ENCODE assay signal across 7 mouse cellular contexts in genomic region chr13:43530832-43531693, GRCm38 (mm10). TPM values are rescaled to one million over a fixed set of nuclear protein-coding genes. Genes with fewer than 3 reads are reported as not detected.
A peak's percentile ranks its signal among the peaks of the same experiment; 100 is the strongest.
DNase-seq lines count a peak whose midpoint lies in the region; ATAC-seq lines count a peak whose summit lies in the region.

No protein-coding gene starts in this region.

- no peaks in the 10 kb centered on the region for H3K36me3 ChIP-seq in embryonic facial prominence, embryonic 10.5 days (replicated peaks)
- no peaks in the 10 kb centered on the region for H3K36me3 ChIP-seq in intestine, embryonic 15.5 days

- H3K9me3 ChIP-seq in embryonic facial prominence, embryonic 10.5 days: peaks cover 5% of the 10 kb centered on the region; the same call in 1 of the 2 replicates
- no peaks in the 10 kb centered on the region for H3K9me3 ChIP-seq in intestine, embryonic 15.5 days

- no peak overlapping the region for H3K9ac ChIP-seq in intestine, embryonic 15.5 days

- H3K4me2 ChIP-seq in intestine, embryonic 15.5 days (replicated peaks): peak overlapping the region; percentile 4; the same call in 1 of the 2 replicates

- H3K4me1 ChIP-seq in embryonic facial prominence, embryonic 10.5 days: peaks cover 29% of the 10 kb centered on the region
- peaks cover 14% of the 10 kb centered on the region for H3K4me1 ChIP-seq in intestine, embryonic 15.5 days (replicated peaks)

- peak overlapping the region; percentile 77 for H3K27ac ChIP-seq in embryonic facial prominence, embryonic 10.5 days (replicated peaks)
- 0 out of 2 replicates have a peak overlapping the region, but pooled peaks have one; percentile 27 for H3K27ac ChIP-seq in intestine, embryonic 15.5 days

- peak overlapping the region; percentile 25 for H3K4me3 ChIP-seq in embryonic facial prominence, embryonic 10.5 days
- no peak overlapping the region for H3K4me3 ChIP-seq in intestine, embryonic 15.5 days (replicated peaks)

- no peaks in the 10 kb centered on the region for H3K27me3 ChIP-seq in embryonic facial prominence, embryonic 10.5 days (replicated peaks; ENCODE audit: low read depth, poor library complexity, severe bottlenecking)
- no peaks in the 10 kb centered on the region for H3K27me3 ChIP-seq in intestine, embryonic 15.5 days (replicated peaks)

- 21% methylated on average over 13 of the region's 13 CpGs for WGBS in embryonic facial prominence, embryonic 10.5 days
- 38% methylated on average over 13 of the region's 13 CpGs for WGBS in intestine, embryonic 15.5 days

- intact Hi-C loops in left cerebral cortex, postnatal 36 days (cut with DNase I): loop anchor here (5.0 kb wide), 1 partner anchor 49 kb away; the partner anchor contains the start of gene Ranbp9

- peak; percentile 54 for DNase-seq in WW6 (ENCODE audit: low read depth, low spot score)
- peak; percentile 76 for DNase-seq in embryonic facial prominence, embryonic 10.5 days (ENCODE audit: low spot score)
- peak; percentile 98 for DNase-seq in heart, adult 11 months
- DNase-seq in left cerebral cortex, postnatal 36 days (ENCODE audit: low spot score in 2 of 2): peak; percentile 49 to 57
- DNase-seq in right cerebral cortex, postnatal 4 days: peak; percentile 43

- ATAC-seq in intestine, embryonic 15.5 days: peak; percentile 70
- ATAC-seq in megakaryocyte progenitor cell, adult 5-6 weeks (replicated peaks; ENCODE audit: poor library complexity): peak; percentile 78

RNA-seq across cellular contexts. Expression of gene Mcur1, which starts 28.9 kb away (rescaled TPM):
- 9.5 and 10.1 TPM in 2 replicates for polyA plus RNA-seq in embryonic facial prominence, embryonic 10.5 days (2016; fragmentation: Nextera tagmentation; extraction: Ambion mirVana)
- polyA plus RNA-seq in intestine, embryonic 15.5 days (2015; fragmentation: Nextera tagmentation; extraction: Ambion mirVana): 11.0 TPM in 2 replicates
- 10 to 100 TPM; 14.9 to 18.5 TPM for total RNA-seq in left cerebral cortex, postnatal 36 days (2021)
- 16.0 and 18.8 TPM in 2 replicates for total RNA-seq in megakaryocyte progenitor cell, adult 5-6 weeks (2015)
- 13.7 and 13.8 TPM in 2 replicates for total RNA-seq in megakaryocyte progenitor cell, adult 5-6 weeks (2017)

RNA-seq across cellular contexts. Expression of gene Ranbp9, which starts 50.0 kb away (rescaled TPM):
- polyA plus RNA-seq in embryonic facial prominence, embryonic 10.5 days (2016; fragmentation: Nextera tagmentation; extraction: Ambion mirVana): 7.8 and 8.0 TPM in 2 replicates
- 7.9 and 8.0 TPM in 2 replicates for polyA plus RNA-seq in intestine, embryonic 15.5 days (2015; fragmentation: Nextera tagmentation; extraction: Ambion mirVana)
- 10 to 100 TPM; 95.4 to 99.3 TPM for total RNA-seq in left cerebral cortex, postnatal 36 days (2021)
- 82.8 and 98.1 TPM in 2 replicates for total RNA-seq in megakaryocyte progenitor cell, adult 5-6 weeks (2015)
- total RNA-seq in megakaryocyte progenitor cell, adult 5-6 weeks (2017): 64.5 and 82.0 TPM in 2 replicates

Comparison
In these comparisons a context has a peak if more than half of its experiments do, and no peak if none do; other contexts are left out.
1. DNase-seq: peak in every context shown above with its lines; median percentile 98 in heart, adult 11 months; 76 in embryonic facial prominence, embryonic 10.5 days; 54 in WW6; 53 in left cerebral cortex, postnatal 36 days; 43 in right cerebral cortex, postnatal 4 days.